11 mouse cellular contexts compared by ENCODE assay signal in genomic region chr12:104676535-104677370, GRCm38 (mm10).
DNase-seq lines count a peak whose midpoint lies in the region; ATAC-seq and TF ChIP-seq lines count a peak whose summit lies in the region.
"Had no signal": no experiment of that assay in that cellular context is flagged by ENCODE, and none has a peak within 500 bp of the region (broad histone marks: within the 10 kb centered on the region; RNA-seq: fewer than 3 reads in every experiment).

No protein-coding gene starts in this region.

- no peaks in the 10 kb centered on the region for H3K36me3 ChIP-seq in heart, embryonic 11.5 days (ENCODE audit: control insufficient read depth, insufficient read depth, low read length)
- H3K36me3 ChIP-seq in hindbrain, embryonic 12.5 days: no peaks in the 10 kb centered on the region
- no peaks in the 10 kb centered on the region for H3K36me3 ChIP-seq in midbrain, embryonic 15.5 days (replicated peaks)

- 83% methylated on average over 13 of the region's 13 CpGs for whole genome bisulfite sequencing in heart, embryonic 11.5 days (ENCODE audit: insufficient replicate concordance)
- 63% methylated on average over 13 of the region's 13 CpGs for WGBS in hindbrain, embryonic 12.5 days
- WGBS in midbrain, embryonic 15.5 days: 64% methylated on average over 13 of the region's 13 CpGs

- no peak overlapping the region for H3K4me2 ChIP-seq in heart, embryonic 11.5 days
- H3K4me2 ChIP-seq in hindbrain, embryonic 12.5 days (replicated peaks): no peak overlapping the region
- H3K4me2 ChIP-seq in midbrain, embryonic 15.5 days: no peak overlapping the region

- TF ChIP-seq CTCF in brain, embryonic 14.5 days (IDR thresholded peaks at IDR 0.05; ENCODE audit: borderline replicate concordance, extremely low read depth, insufficient read depth, insufficient read length): no peak

- no peak overlapping the region for H3K27ac ChIP-seq in heart, embryonic 11.5 days (ENCODE audit: low read depth, low read length)
- no peak overlapping the region for H3K27ac ChIP-seq in hindbrain, embryonic 12.5 days
- H3K27ac ChIP-seq in midbrain, embryonic 15.5 days: no peak overlapping the region

- H3K4me3 ChIP-seq in heart, embryonic 11.5 days (ENCODE audit: low read depth, low read length): no peak overlapping the region
- H3K4me3 ChIP-seq in hindbrain, embryonic 12.5 days: no peak overlapping the region
- H3K4me3 ChIP-seq in midbrain, embryonic 15.5 days: no peak overlapping the region

- TF ChIP-seq POLR2A in brain, embryonic 14.5 days (IDR thresholded peaks at IDR 0.05; ENCODE audit: borderline replicate concordance, extremely low read depth, insufficient read depth, insufficient read length, poor library complexity, severe bottlenecking): no peak

- H3K9me3 ChIP-seq in heart, embryonic 11.5 days (replicated peaks; ENCODE audit: control insufficient read depth, low read length): no peaks in the 10 kb centered on the region
- no peaks in the 10 kb centered on the region for H3K9me3 ChIP-seq in hindbrain, embryonic 12.5 days (replicated peaks)
- no peaks in the 10 kb centered on the region for H3K9me3 ChIP-seq in midbrain, embryonic 15.5 days

- no peak for DNase-seq in heart, adult 9 months (ENCODE audit: low spot score in 2 of 2)
- DNase-seq in brain, embryonic 14.5 days (ENCODE audit: low read depth): peak; percentile 17
- DNase-seq in left cerebral cortex, adult 8-10 months (ENCODE audit: low spot score in 2 of 2): no peak
- DNase-seq in spleen, postnatal 36 days (ENCODE audit: low spot score in 2 of 2): no peak
- DNase-seq: cerebellum, postnatal 14 days; heart, postnatal 14 days; lung, postnatal 14 days had no signal

- 0 out of 2 replicates have a peak, but pooled peaks have one; percentile 28 for ATAC-seq in heart, embryonic 11.5 days (replicated peaks; ENCODE audit: insufficient number of reproducible peaks, low FRiP score, low TSS enrichment)
- peak; percentile 65 for ATAC-seq in hindbrain, embryonic 12.5 days (ENCODE audit: low FRiP score)
- peak; percentile 57; the same call in 1 of the 2 replicates for ATAC-seq in midbrain, embryonic 15.5 days (replicated peaks)
- ATAC-seq in monocyte, adult 5-6 weeks (replicated peaks; ENCODE audit: insufficient number of reproducible peaks, low FRiP score, low TSS enrichment, poor library complexity, severe bottlenecking): no peak

- H3K4me1 ChIP-seq in heart, embryonic 11.5 days (ENCODE audit: control insufficient read depth, insufficient read depth, low read length): peaks cover 3% of the 10 kb centered on the region; the same call in 1 of the 2 replicates
- H3K4me1 ChIP-seq in hindbrain, embryonic 12.5 days: peaks cover 28% of the 10 kb centered on the region
- H3K4me1 ChIP-seq in midbrain, embryonic 15.5 days: peaks cover 16% of the 10 kb centered on the region

- no peaks in the 10 kb centered on the region for H3K27me3 ChIP-seq in heart, embryonic 11.5 days (ENCODE audit: control insufficient read depth, insufficient read depth, low read length)
- no peaks in the 10 kb centered on the region; the same call in none of the 2 replicates for H3K27me3 ChIP-seq in hindbrain, embryonic 12.5 days
- H3K27me3 ChIP-seq in midbrain, embryonic 15.5 days (replicated peaks): no peaks in the 10 kb centered on the region

- H3K9ac ChIP-seq in heart, embryonic 11.5 days (ENCODE audit: low read depth, low read length): no peak overlapping the region
- no peak overlapping the region for H3K9ac ChIP-seq in hindbrain, embryonic 12.5 days
- H3K9ac ChIP-seq in midbrain, embryonic 15.5 days: no peak overlapping the region
